10 mouse cellular contexts compared by ENCODE assay signal in genomic region chr14:121804461-121804860, GRCm38 (mm10). TPM values are rescaled to one million over a fixed set of nuclear protein-coding genes. Genes with fewer than 3 reads are reported as not detected.
DNase-seq lines count a peak whose midpoint lies in the region; ATAC-seq and TF ChIP-seq lines count a peak whose summit lies in the region.
"Had no signal": no experiment of that assay in that cellular context is flagged by ENCODE, and none has a peak within 500 bp of the region (broad histone marks: within the 10 kb centered on the region; RNA-seq: fewer than 3 reads in every experiment).

No protein-coding gene starts in this region.

- TF ChIP-seq POLR2A in heart, adult 2 months (IDR thresholded peaks at IDR 0.05; ENCODE audit: insufficient read depth, low read depth, low read length): no peak

- no peak overlapping the region for H3K4me2 ChIP-seq in liver, postnatal 0 days (ENCODE audit: low read depth, low read length)

- H3K4me3 ChIP-seq in heart, adult 2 months: no peak overlapping the region
- H3K4me3 ChIP-seq in liver, postnatal 0 days (ENCODE audit: low read depth, low read length): no peak overlapping the region

- DNase-seq in heart, adult 2 months: no peak
- DNase-seq in heart, adult 8-10 months (ENCODE audit: low spot score): no peak
- peak; percentile 68 for DNase-seq in A20 (ENCODE audit: low read depth, low spot score)
- DNase-seq in T-cell, adult 2 months (ENCODE audit: low spot score): peak; percentile 7
- DNase-seq in liver, postnatal 0 days: no peak
- no peak for DNase-seq in layer of hippocampus, postnatal 25 days (ENCODE audit: extremely low spot score in 1 of 2, low spot score in 1 of 2)
- no peak for DNase-seq in cerebellum, adult 11 months
- DNase-seq in cerebellum, adult 9-10 months: no peak
- DNase-seq: lung, postnatal 4 days; right cerebral cortex, adult 18-20 months had no signal

- TF ChIP-seq EP300 in heart, adult 2 months (IDR thresholded peaks at IDR 0.05; ENCODE audit: insufficient read depth, low read depth, low read length): no peak
- TF ChIP-seq EP300 in liver, postnatal 0 days (IDR thresholded peaks at IDR 0.05; ENCODE audit: low read depth): no peak

- WGBS in heart, adult 2 months: 83% methylated on average over 4 of the region's 4 CpGs
- WGBS in liver, postnatal 0 days (ENCODE audit: insufficient replicate concordance): 80% methylated on average over 4 of the region's 4 CpGs

- TF ChIP-seq CTCF in heart, adult 2 months (IDR thresholded peaks at IDR 0.05): peak; percentile 80
- peak; percentile 74 for TF ChIP-seq CTCF in liver, postnatal 0 days (IDR thresholded peaks at IDR 0.05; ENCODE audit: low read depth)

- no peaks in the 10 kb centered on the region for H3K79me2 ChIP-seq in heart, adult 2 months (replicated peaks; ENCODE audit: control insufficient read depth, insufficient read depth, low read length)

- H3K36me3 ChIP-seq in heart, adult 2 months (ENCODE audit: control insufficient read depth, insufficient read depth, low read length): no peaks in the 10 kb centered on the region
- H3K36me3 ChIP-seq in liver, postnatal 0 days (replicated peaks; ENCODE audit: insufficient read depth, low read length): no peaks in the 10 kb centered on the region

- no peaks in the 10 kb centered on the region for H3K27me3 ChIP-seq in heart, adult 2 months (ENCODE audit: control insufficient read depth, insufficient read depth, low read length)
- H3K27me3 ChIP-seq in liver, postnatal 0 days (ENCODE audit: insufficient read depth, low read length): no peaks in the 10 kb centered on the region

- intact Hi-C loops in heart, adult 2 months (cut with DNase I): loop anchor here (5.0 kb wide), 1 partner anchor 217 kb away; no protein-coding TSS in a partner anchor

- no peaks in the 10 kb centered on the region for H3K4me1 ChIP-seq in heart, adult 2 months (ENCODE audit: control insufficient read depth, insufficient read depth, low read length)
- H3K4me1 ChIP-seq in liver, postnatal 0 days (ENCODE audit: insufficient read depth): no peaks in the 10 kb centered on the region

- no peaks in the 10 kb centered on the region for H3K9me3 ChIP-seq in liver, postnatal 0 days (ENCODE audit: low read length)

- no peak overlapping the region for H3K27ac ChIP-seq in heart, adult 2 months
- H3K27ac ChIP-seq in liver, postnatal 0 days (ENCODE audit: low read depth): no peak overlapping the region

- H3K9ac ChIP-seq in heart, adult 2 months (ENCODE audit: low read depth, low read length): no peak overlapping the region
- H3K9ac ChIP-seq in liver, postnatal 0 days (replicated peaks): no peak overlapping the region

- no peak for ATAC-seq in liver, postnatal 0 days

RNA-seq across cellular contexts. Expression of gene Dock9, which starts 6.8 kb away (rescaled TPM):
- total RNA-seq in heart, adult 2 months (2021): 10 to 100 TPM; 24.0 to 25.7 TPM
- 19.8 and 27.1 TPM in 2 replicates for polyA plus RNA-seq in heart, adult 2 months (2012; rRNA removed)
- total RNA-seq in heart, adult 8-10 months (2022): 10 to 100 TPM; 23.6 to 29.0 (median 26.3) TPM
- polyA plus RNA-seq in liver, postnatal 0 days (2015; fragmentation: Nextera tagmentation; extraction: Ambion mirVana): 1.4 TPM in 2 replicates
- total RNA-seq in layer of hippocampus, postnatal 25 days (2021): 100 to 1,000 TPM; 195 to 220 TPM

Comparison
In these comparisons a context has a peak if more than half of its experiments do, and no peak if none do; other contexts are left out.
1. DNase-seq: peak in A20 (single experiment) and T-cell, adult 2 months (single experiment); none in heart, adult 2 months (0 of 2), heart, adult 8-10 months (single experiment), liver, postnatal 0 days (single experiment), layer of hippocampus, postnatal 25 days (0 of 2), cerebellum, adult 11 months (single experiment) and cerebellum, adult 9-10 months (single experiment).
2. RNA of gene Dock9, which starts 6.8 kb away (total RNA-seq): 195 to 220 TPM in layer of hippocampus, postnatal 25 days; 23.6 to 29.0 TPM in heart, adult 8-10 months and 24.0 to 25.7 TPM in heart, adult 2 months; every median in the first group is over 4 times any median in the second.